Mouse (Mus musculus) spleen, adult 2 months (tissue): Measurements from ENCODE around the gene 4931409K22Rik. TPM values are rescaled to one million over a fixed set of nuclear protein-coding genes. Genes with fewer than 3 reads are reported as not detected.

Experiments
- DNase-seq, 2 experiments: peaks; one replicate each; pipeline versions ENCODE4 v3.0.0 to v3.0.0-alpha.2; 2012 to 2021; ENCODE audit warnings: low spot score in 2 of 2, low read depth in 1 of 2
- H3K27ac ChIP-seq: fragments of 200-500 bp; 2 replicates; pipeline ENCODE4 v1.5.1; 2012; ENCODE audit warnings: low read length, inconsistent platforms; ENCODE audit not compliant: insufficient read depth
- H3K27me3 ChIP-seq: fragments of 200-500 bp; 2 replicates; pipeline ENCODE4 v1.6.1; 2012; ENCODE audit warnings: mild to moderate bottlenecking, moderate library complexity, low read length, inconsistent platforms; ENCODE audit not compliant: control insufficient read depth, insufficient read depth
- H3K36me3 ChIP-seq: fragments of 200-500 bp; 2 replicates; pipeline ENCODE4 v1.6.1; 2012; ENCODE audit warnings: mild to moderate bottlenecking, low read length, inconsistent platforms; ENCODE audit not compliant: control insufficient read depth, insufficient read depth
- H3K4me1 ChIP-seq: fragments of 200-500 bp; 2 replicates; pipeline ENCODE4 v1.6.1; 2011; ENCODE audit warnings: inconsistent platforms; ENCODE audit not compliant: control insufficient read depth, insufficient read depth, insufficient read length
- H3K4me3 ChIP-seq: fragments of 200-500 bp; 2 replicates; pipeline ENCODE4 v1.5.1; 2011; ENCODE audit warnings: mild to moderate bottlenecking, inconsistent platforms; ENCODE audit not compliant: insufficient read depth, insufficient read length; ENCODE audit errors: extremely low read depth
- CTCF ChIP-seq: fragments of 200-500 bp; IDR thresholded peaks from 2 replicates; pipeline ENCODE4 v1.5.1; 2011; ENCODE audit warnings: mild to moderate bottlenecking, inconsistent platforms; ENCODE audit not compliant: insufficient read depth, insufficient read length, insufficient replicate concordance; ENCODE audit errors: extremely low read depth
- POLR2A ChIP-seq: fragments of 200-500 bp; IDR thresholded peaks from 2 replicates; pipeline ENCODE4 v1.6.1; 2011; ENCODE audit warnings: low read depth, low read length, inconsistent platforms
- WGBS: fragments of 180-500 bp; shearing (Covaris S2); methylation state at CpG from one replicate; pipeline ENCODE4 v1.1.7; 2018; 5-methylcytosine and 5-hydroxymethylcytosine counted together
- polyA plus RNA-seq: library from polyadenylated mRNA; depleted of rRNA; stranded (reverse); fragments of >200 nt; gene quantifications from 2 replicates; pipeline ENCODE4 v1.2.3, GENCODE M21; 2012

The 4931409K22Rik gene
- polyA plus RNA-seq, 1 experiment = not detected

GRCm38 (mm10) chr5:24540387-24541143, 16.0 kb downstream of the 4931409K22Rik start, which contains the start of gene Asb10:
Gene Asb10 (minus strand): TSS chr5:24540978.
- no peaks in the 10 kb centered on the region for H3K36me3 ChIP-seq
- no peak within 1 kb of the TSS for H3K4me3 ChIP-seq
- no peaks in the 10 kb centered on the region for H3K4me1 ChIP-seq
- TF ChIP-seq POLR2A (no peak), CTCF (no peak)
- H3K27me3 ChIP-seq = no peaks in the 10 kb centered on the region
- 14% methylated on average over 14 of the region's 14 CpGs for WGBS
- H3K27ac ChIP-seq = no peak within 1 kb of the TSS
- no peak for DNase-seq

- no peaks in the 10 kb centered on the region for H3K36me3 ChIP-seq
- H3K27me3 ChIP-seq = no peaks in the 10 kb centered on the region
- no peak overlapping the region for H3K4me3 ChIP-seq
- no peaks in the 10 kb centered on the region for H3K4me1 ChIP-seq
- no peak overlapping the region for H3K27ac ChIP-seq
- no peak for DNase-seq
- WGBS = 86% methylated on average over 22 of the region's 22 CpGs
- TF ChIP-seq CTCF (no peak), POLR2A (no peak)
These were observed 16.9 kb downstream of the 4931409K22Rik start for GRCm38 (mm10) chr5:24539571-24540296.

GRCm38 (mm10) chr5:24537618-24538017, 19.0 kb downstream of the 4931409K22Rik start:
- Histone ChIP-seq H3K4me1 (no peaks in the 10 kb centered on the region), H3K27me3 (no peaks in the 10 kb centered on the region), H3K27ac (no peak overlapping the region), H3K36me3 (no peaks in the 10 kb centered on the region), H3K4me3 (no peak overlapping the region)
- no peak for TF ChIP-seq POLR2A
- no peak for TF ChIP-seq CTCF
- no peak for DNase-seq
- WGBS = 74% methylated on average over 16 of the region's 16 CpGs

GRCm38 (mm10) chr5:24536511-24536910, 20.1 kb downstream of the 4931409K22Rik start:
- Histone ChIP-seq H3K27ac (no peak overlapping the region), H3K36me3 (no peaks in the 10 kb centered on the region), H3K4me3 (no peak overlapping the region), H3K4me1 (no peaks in the 10 kb centered on the region), H3K27me3 (no peaks in the 10 kb centered on the region)
- 84% methylated on average over 5 of the region's 5 CpGs for WGBS
- TF ChIP-seq CTCF (no peak), POLR2A (no peak)
- no peak for DNase-seq

- no peak overlapping the region for H3K4me3 ChIP-seq
- WGBS = 78% methylated on average over 3 of the region's 3 CpGs
- no peaks in the 10 kb centered on the region for H3K4me1 ChIP-seq
- H3K27me3 ChIP-seq = no peaks in the 10 kb centered on the region
- DNase-seq = no peak
- no peaks in the 10 kb centered on the region for H3K36me3 ChIP-seq
- no peak overlapping the region for H3K27ac ChIP-seq
- TF ChIP-seq CTCF (no peak), POLR2A (no peak)
These were observed 20.9 kb downstream of the 4931409K22Rik start for GRCm38 (mm10) chr5:24535731-24536130.

- 54% methylated on average over 5 of the region's 5 CpGs for WGBS
- TF ChIP-seq CTCF = no peak
- no peak for TF ChIP-seq POLR2A
- no peaks in the 10 kb centered on the region for H3K27me3 ChIP-seq
These were observed 22.3 kb downstream of the 4931409K22Rik start for GRCm38 (mm10) chr5:24534292-24534691.

More at GRCm38 (mm10) chr5:24534292-24534691, 22.3 kb downstream of the 4931409K22Rik start:
- Histone ChIP-seq H3K27ac (no peak overlapping the region), H3K4me1 (no peaks in the 10 kb centered on the region), H3K36me3 (no peaks in the 10 kb centered on the region), H3K4me3 (no peak overlapping the region)
- DNase-seq = no peak
